10 mouse cellular contexts compared by ENCODE assay signal in the genomic region with DNA sequence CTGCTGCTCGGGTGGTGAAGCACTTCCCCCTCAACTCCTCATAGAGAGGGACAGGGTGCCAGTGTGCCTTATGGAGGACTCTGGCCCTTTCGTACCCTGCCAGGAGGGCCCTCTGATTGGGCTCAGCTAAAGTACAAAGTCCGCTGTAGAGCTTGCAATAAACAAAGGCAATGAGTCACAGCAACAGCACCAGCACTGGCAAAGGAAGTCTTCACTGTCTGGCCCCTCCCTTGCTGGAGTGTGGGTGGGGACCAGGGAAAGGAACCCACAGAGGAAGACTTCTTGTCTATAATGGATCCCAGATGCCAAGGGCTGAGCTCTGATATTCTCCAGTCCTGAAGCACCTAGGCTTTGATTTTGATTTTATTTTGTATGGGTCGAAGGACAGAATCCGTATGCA.
DNase-seq lines count a peak whose midpoint lies in the region; TF ChIP-seq lines count a peak whose summit lies in the region.
"Had no signal": no experiment of that assay in that cellular context is flagged by ENCODE, and none has a peak within 500 bp of the region (broad histone marks: within the 10 kb centered on the region; RNA-seq: fewer than 3 reads in every experiment).

No protein-coding gene starts in this region.

- H3K4me3 ChIP-seq in lung, adult 2 months (replicated peaks; ENCODE audit: extremely low read depth, low read depth, low read length) = no peak overlapping the region
- H3K4me3 ChIP-seq in small intestine, adult 2 months (ENCODE audit: low read depth, low read length) = no peak overlapping the region
- H3K4me3 ChIP-seq: forebrain, embryonic 12.5 days had no signal

- no peaks in the 10 kb centered on the region for H3K36me3 ChIP-seq in small intestine, adult 2 months (ENCODE audit: control insufficient read depth, insufficient read depth, low read length)
- H3K36me3 ChIP-seq: forebrain, embryonic 12.5 days had no signal

- H3K4me1 ChIP-seq in lung, adult 2 months (ENCODE audit: control insufficient read depth, insufficient read depth, low read length) = no peaks in the 10 kb centered on the region
- peaks cover 6% of the 10 kb centered on the region; the same call in 1 of the 2 replicates for H3K4me1 ChIP-seq in small intestine, adult 2 months (ENCODE audit: control insufficient read depth, insufficient read depth, insufficient read length, low read length)
- H3K4me1 ChIP-seq: forebrain, embryonic 12.5 days had no signal

- TF ChIP-seq POLR2A in lung, adult 2 months (IDR thresholded peaks at IDR 0.05; ENCODE audit: borderline replicate concordance, extremely low read depth, low read depth, low read length) = no peak
- no peak for TF ChIP-seq POLR2A in small intestine, adult 2 months (IDR thresholded peaks at IDR 0.05; ENCODE audit: low read depth, low read length)

- no peaks in the 10 kb centered on the region for H3K27me3 ChIP-seq in small intestine, adult 2 months (ENCODE audit: control insufficient read depth, insufficient read depth, low read length)
- H3K27me3 ChIP-seq: forebrain, embryonic 12.5 days had no signal

- intact Hi-C loops in gastrocnemius, postnatal 14 days (cut with DNase I; ENCODE audit: low total_unique reads) = no loop called here

- H3K27ac ChIP-seq in small intestine, adult 2 months (ENCODE audit: insufficient read depth, low read depth, low read length) = peak overlapping the region; percentile 71
- H3K27ac ChIP-seq: forebrain, embryonic 12.5 days had no signal

- no peak for TF ChIP-seq CTCF in lung, adult 2 months (IDR thresholded peaks at IDR 0.05; ENCODE audit: insufficient read depth, low read length)
- TF ChIP-seq CTCF in small intestine, adult 2 months (IDR thresholded peaks at IDR 0.05; ENCODE audit: extremely low read depth, insufficient read length, insufficient replicate concordance, low read depth, low read length) = no peak

- DNase-seq in lung, adult 18-20 months = peak; percentile 7
- DNase-seq in lung, adult 2 months = no peak
- peak; percentile 18 for DNase-seq in gastrocnemius, postnatal 14 days
- peak; percentile 36 to 42 for DNase-seq in kidney, postnatal 36 days
- DNase-seq in cerebellum, adult 9-10 months = no peak
- DNase-seq in right cerebral cortex, postnatal 14 days = no peak
- DNase-seq in layer of hippocampus, adult 8-10 months (ENCODE audit: low spot score in 2 of 2) = no peak
- DNase-seq: cerebellum, adult 2 months had no signal

- WGBS in lung, adult 2 months = 48% methylated on average over 5 of the region's 5 CpGs
- WGBS in small intestine, adult 2 months = 32% methylated on average over 5 of the region's 5 CpGs

Comparison
In these comparisons a context has a peak if more than half of its experiments do, and no peak if none do; other contexts are left out.
1. DNase-seq: peak in lung, adult 18-20 months (2 of 2), gastrocnemius, postnatal 14 days (single experiment) and kidney, postnatal 36 days (2 of 2); none in lung, adult 2 months (single experiment), cerebellum, adult 9-10 months (single experiment), right cerebral cortex, postnatal 14 days (single experiment) and layer of hippocampus, adult 8-10 months (0 of 2).